Mouse (Mus musculus) thymus, adult 2 months (tissue): ENCODE measurements around the gene Rnf227.

Source experiments
- CTCF ChIP-seq: fragments of 200-500 bp; IDR thresholded peaks from 2 replicates; pipeline ENCODE4 v1.5.1; 2012; ENCODE audit warnings: mild to moderate bottlenecking, control low read depth, low read length, moderate library complexity, borderline replicate concordance; ENCODE audit not compliant: control insufficient read depth, poor library complexity, insufficient read depth; ENCODE audit errors: extremely low read depth
- POLR2A ChIP-seq: fragments of 200-500 bp; IDR thresholded peaks from 2 replicates; pipeline ENCODE4 v1.6.1; 2012; ENCODE audit warnings: mild to moderate bottlenecking, low read length, control low read depth, moderate library complexity; ENCODE audit not compliant: control insufficient read depth, poor library complexity, insufficient read depth; ENCODE audit errors: extremely low read depth

DNA sequence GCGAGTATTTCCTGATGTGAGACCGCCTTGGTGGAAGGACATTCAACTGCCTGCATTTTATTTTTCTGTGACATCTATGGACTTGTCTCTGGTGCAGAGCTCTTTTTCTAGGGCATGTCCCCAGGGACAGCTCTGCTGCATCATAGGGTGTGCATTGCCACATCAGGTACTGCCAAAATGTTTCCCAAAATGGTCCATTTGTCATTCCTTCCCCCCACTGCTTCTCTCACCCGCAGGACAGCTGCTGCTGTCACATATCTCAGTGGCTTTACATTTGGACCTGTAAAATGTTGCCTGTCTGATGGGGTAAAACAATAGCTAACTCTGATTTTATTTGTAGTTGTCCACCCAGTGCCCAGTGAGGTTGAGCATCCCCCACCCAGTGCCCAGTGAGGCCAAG, 45.0 kb upstream of the Rnf227 start:
- TF ChIP-seq CTCF (no peak), POLR2A (no peak)
